Mouse (Mus musculus) left cerebral cortex, adult 11 months (tissue): ENCODE data around the gene 1700037H04Rik.

Experiments used
- DNase-seq: peaks from one replicate; pipeline ENCODE4 v3.0.0; 2022; ENCODE audit warnings: low spot score

Gene 1700037H04Rik

GRCm38 (mm10) chr2:131159938-131160581, at the start of gene 1700037H04Rik:
TSS of gene 1700037H04Rik (minus strand) at chr2:131160081.
- DNase-seq, result peak; percentile 94

- DNase-seq, result no peak
These were observed 49.4 kb upstream of the 1700037H04Rik start for GRCm38 (mm10) chr2:131209125-131209795.

GRCm38 (mm10) chr2:131208356-131208755, 48.5 kb upstream of the 1700037H04Rik start:
- DNase-seq, result no peak

GRCm38 (mm10) chr2:131206778-131207177, 46.9 kb upstream of the 1700037H04Rik start, which contains the start of gene Ap5s1:
TSS of gene Ap5s1 (plus strand) at chr2:131207078.
- DNase-seq, result no peak

- no peak for DNase-seq
These were observed 45.8 kb upstream of the 1700037H04Rik start for GRCm38 (mm10) chr2:131205521-131206182.

- peak; percentile 88 for DNase-seq
These were observed 44.6 kb upstream of the 1700037H04Rik start for GRCm38 (mm10) chr2:131204410-131204981.

GRCm38 (mm10) chr2:131203816-131204409, 44.0 kb upstream of the 1700037H04Rik start:
- no peak for DNase-seq

GRCm38 (mm10) chr2:131201262-131201661, 41.4 kb upstream of the 1700037H04Rik start:
- no peak for DNase-seq

- DNase-seq, result no peak
These were observed 40.8 kb upstream of the 1700037H04Rik start for GRCm38 (mm10) chr2:131200710-131201109.

GRCm38 (mm10) chr2:131196606-131197316, 36.9 kb upstream of the 1700037H04Rik start:
- no peak for DNase-seq

- no peak for DNase-seq
These were observed 31.1 kb upstream of the 1700037H04Rik start for GRCm38 (mm10) chr2:131191005-131191390.

GRCm38 (mm10) chr2:131190344-131191004, 30.6 kb upstream of the 1700037H04Rik start:
- DNase-seq, result no peak

- DNase-seq, result no peak
These were observed 29.8 kb upstream of the 1700037H04Rik start for GRCm38 (mm10) chr2:131189521-131190309.

GRCm38 (mm10) chr2:131188311-131188710, 28.4 kb upstream of the 1700037H04Rik start:
- no peak for DNase-seq

- DNase-seq, result no peak
These were observed 27.7 kb upstream of the 1700037H04Rik start for GRCm38 (mm10) chr2:131187602-131187922.

GRCm38 (mm10) chr2:131186771-131187601, 27.1 kb upstream of the 1700037H04Rik start, which contains the start of the genes Cdc25b and Spef1:
TSS of gene Cdc25b (plus strand) at chr2:131186949.
TSS of gene Spef1 (minus strand) at chr2:131187282.
- DNase-seq, result no peak

GRCm38 (mm10) chr2:131186343-131186742, 26.5 kb upstream of the 1700037H04Rik start:
- no peak for DNase-seq

- DNase-seq, result peak; percentile 70
These were observed 20.2 kb upstream of the 1700037H04Rik start, which contains the start of gene Cenpb for GRCm38 (mm10) chr2:131179990-131180587. TSS of gene Cenpb (minus strand) at chr2:131180067.
